Mouse (Mus musculus) heart, postnatal 0 days (tissue): Measurements from ENCODE around the gene Rnf216.

Source experiments
- CTCF ChIP-seq: IDR thresholded peaks from 2 replicates; pipeline ENCODE4 v1.5.1; 2016; ENCODE audit warnings: antibody characterized with exemption, control low read depth, low read depth
- EP300 ChIP-seq: IDR thresholded peaks from 2 replicates; pipeline ENCODE4 v1.6.1; 2016; ENCODE audit warnings: antibody characterized with exemption, low read depth

DNA sequence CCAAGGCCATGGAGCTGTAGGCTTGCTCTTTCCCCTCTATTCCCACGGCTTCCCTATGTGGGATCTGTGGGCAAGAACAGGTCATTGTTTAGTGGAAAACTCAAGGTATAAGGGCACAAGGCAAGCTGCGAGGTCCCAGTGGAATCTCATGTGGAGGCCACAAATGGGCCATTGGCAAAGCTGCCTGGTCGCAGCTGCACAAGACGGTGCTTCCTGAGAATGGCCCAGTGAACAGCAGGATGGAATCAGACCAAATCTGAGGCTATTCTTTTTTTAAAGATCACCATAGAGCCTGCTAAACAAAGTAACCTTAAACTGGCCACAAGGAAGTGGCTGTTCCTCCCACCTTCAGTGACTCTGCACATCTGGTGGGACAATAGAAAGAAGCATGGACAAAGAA, 77.5 kb downstream of the Rnf216 start:
- no peak for TF ChIP-seq CTCF
- TF ChIP-seq EP300 = no peak
